Mouse (Mus musculus) embryonic facial prominence, embryonic 11.5 days (tissue): ENCODE measurements at regions not wholly inside any gene's neighbourhood (a gene's known extent, or its start where the extent isn't known, plus 50 kb on each side); places are given as distances from the start of the nearest gene placed in this dataset.

Source experiments
- ATAC-seq: fragments of 200-750 bp; cut with Nextera tagmentation; replicated peaks from 2 replicates; pipeline ENCODE4 v1.8.0; 2017; ENCODE audit warnings: low read depth; ENCODE audit not compliant: insufficient number of reproducible peaks, low FRiP score, low TSS enrichment
- DNase-seq: peaks from one replicate; pipeline ENCODE4 v3.0.0-alpha.2; 2015; ENCODE audit warnings: low spot score
- H3K27ac ChIP-seq: fragments of 300-500 bp; sonication (generic); replicated peaks from 2 replicates; pipeline ENCODE4 v1.5.1; 2014; ENCODE audit warnings: mild to moderate bottlenecking, low read depth, low read length, control low read depth
- H3K27me3 ChIP-seq: fragments of 300-500 bp; sonication (generic); 2 replicates; pipeline ENCODE4 v1.6.1; 2014; ENCODE audit warnings: mild to moderate bottlenecking, low read length, moderate library complexity, mixed read lengths; ENCODE audit not compliant: control insufficient read depth, insufficient read depth
- H3K36me3 ChIP-seq: fragments of 300-500 bp; sonication (generic); replicated peaks from 2 replicates; pipeline ENCODE4 v1.6.1; 2014; ENCODE audit warnings: low read depth, mild to moderate bottlenecking, low read length, moderate library complexity, mixed read lengths; ENCODE audit not compliant: control insufficient read depth, insufficient read depth
- H3K4me1 ChIP-seq: fragments of 300-500 bp; sonication (generic); 2 replicates; pipeline ENCODE4 v1.6.1; 2014; ENCODE audit warnings: low read length, mixed read lengths; ENCODE audit not compliant: control insufficient read depth, insufficient read depth
- H3K4me2 ChIP-seq: fragments of 300-500 bp; sonication (generic); 2 replicates; pipeline ENCODE4 v1.6.1; 2014; ENCODE audit warnings: low read depth, mild to moderate bottlenecking, control low read depth, low read length, moderate library complexity
- H3K4me3 ChIP-seq: fragments of 300-500 bp; sonication (generic); 2 replicates; pipeline ENCODE4 v1.5.1; 2014; ENCODE audit warnings: low read depth, low read length, control low read depth
- H3K9ac ChIP-seq: fragments of 300-500 bp; sonication (generic); replicated peaks from 2 replicates; pipeline ENCODE4 v1.6.1; 2014; ENCODE audit warnings: mild to moderate bottlenecking, control low read depth, low read length
- H3K9me3 ChIP-seq: fragments of 300-500 bp; sonication (generic); replicated peaks from 2 replicates; pipeline ENCODE4 v1.6.1; 2016; ENCODE audit warnings: mild to moderate bottlenecking, low read length, inconsistent platforms, mixed read lengths; ENCODE audit not compliant: control insufficient read depth
- WGBS: fragments of 180-500 bp; shearing (Covaris S2); extraction: QIAGEN DNeasy Blood & Tissue Kit; methylation state at CpG from one replicate; pipeline ENCODE4 v1.1.7; 2014; 5-methylcytosine and 5-hydroxymethylcytosine counted together

DNA sequence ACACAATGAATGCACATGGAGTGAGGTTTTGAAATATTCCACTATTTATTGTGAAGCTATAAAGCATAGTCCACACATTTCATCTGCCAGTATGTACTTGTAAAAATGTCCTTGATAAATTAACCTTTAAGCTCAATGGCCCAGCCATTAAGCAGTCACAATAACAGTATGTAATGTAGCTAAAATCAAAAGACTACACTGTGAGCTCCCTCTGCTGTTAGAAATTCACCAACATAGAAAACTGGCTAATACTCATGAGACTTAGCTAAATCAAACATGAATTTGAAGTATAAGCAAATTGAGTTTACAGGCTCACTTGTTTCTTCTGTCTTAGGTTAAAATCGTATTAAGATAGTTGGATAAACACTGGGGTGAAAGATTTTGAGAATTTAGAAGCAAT, 182.1 kb downstream of the Atxn7l3b start:
- H3K4me2 ChIP-seq: no peak overlapping the region
- no peak overlapping the region for H3K4me3 ChIP-seq
- 52% methylated on average over 1 of the region's 1 CpGs for WGBS
- H3K27me3 ChIP-seq: no peaks in the 10 kb centered on the region
- H3K36me3 ChIP-seq: no peaks in the 10 kb centered on the region
- no peak overlapping the region for H3K9ac ChIP-seq
- H3K27ac ChIP-seq: no peak overlapping the region
- no peaks in the 10 kb centered on the region for H3K4me1 ChIP-seq
- no peaks in the 10 kb centered on the region for H3K9me3 ChIP-seq
- peak; percentile 9 for DNase-seq
- ATAC-seq: no peak

DNA sequence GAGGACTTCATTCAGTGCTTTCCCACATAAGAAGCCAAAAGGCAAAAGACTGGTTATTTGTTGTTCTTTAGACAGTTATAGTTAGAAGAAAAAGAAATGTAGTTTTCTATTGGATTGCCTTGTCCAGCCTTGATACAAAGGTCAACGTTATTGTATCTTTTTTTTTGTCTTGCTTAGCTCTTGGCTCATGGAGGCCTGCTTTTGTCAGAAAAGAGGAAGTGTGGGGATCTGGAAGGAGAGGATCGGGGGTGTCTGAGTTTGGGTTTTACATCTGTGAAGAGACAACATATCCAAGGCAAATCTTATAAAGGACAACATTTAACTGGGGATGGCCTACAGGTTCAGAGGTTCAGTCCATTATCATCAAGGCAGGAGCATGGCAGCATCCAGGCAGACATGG, 185.3 kb downstream of the Atxn7l3b start:
- Histone ChIP-seq H3K27me3 (no peaks in the 10 kb centered on the region), H3K4me1 (no peaks in the 10 kb centered on the region), H3K9ac (no peak overlapping the region), H3K27ac (no peak overlapping the region), H3K4me2 (no peak overlapping the region), H3K4me3 (no peak overlapping the region), H3K36me3 (no peaks in the 10 kb centered on the region), H3K9me3 (no peaks in the 10 kb centered on the region)
- ATAC-seq: no peak
- WGBS: 87% methylated on average over 2 of the region's 2 CpGs
- no peak for DNase-seq

- Histone ChIP-seq H3K27me3 (no peaks in the 10 kb centered on the region), H3K9ac (no peak overlapping the region), H3K9me3 (no peaks in the 10 kb centered on the region), H3K4me3 (no peak overlapping the region), H3K27ac (no peak overlapping the region), H3K36me3 (no peaks in the 10 kb centered on the region), H3K4me2 (no peak overlapping the region), H3K4me1 (no peaks in the 10 kb centered on the region)
- DNase-seq: no peak
- no peak for ATAC-seq
- 90% methylated on average over 8 of the region's 8 CpGs for WGBS
These were observed 186.7 kb downstream of the Atxn7l3b start for GRCm38 (mm10) chr10:112742123-112742522.
